Mouse (Mus musculus) CH12.LX (cell line): ENCODE data around the gene Csdc2. TPM values are rescaled to one million over a fixed set of nuclear protein-coding genes. Genes with fewer than 3 reads are reported as not detected.

Experiments used
- DNase-seq: peaks from one replicate; pipeline ENCODE4 v3.0.0-alpha.2; 2013; ENCODE audit errors: extremely low read depth
- H3K27ac ChIP-seq: 2 replicates; pipeline ENCODE4 v1.5.1; 2012; ENCODE audit warnings: low read depth, mild to moderate bottlenecking, control low read depth, moderate library complexity; ENCODE audit not compliant: insufficient read depth
- H3K27me3 ChIP-seq: replicated peaks from 2 replicates; pipeline ENCODE3; 2012; ENCODE audit warnings: inconsistent platforms
- H3K36me3 ChIP-seq, 2 experiments: replicated peaks in 1 of 2; 2 replicates each; pipeline versions ENCODE3 to v1.6.1; 2012; ENCODE audit warnings: inconsistent platforms in 1 of 2, low read length in 1 of 2, mild to moderate bottlenecking in 1 of 2, mixed read lengths in 1 of 2, moderate library complexity in 1 of 2; ENCODE audit not compliant: control insufficient read depth in 1 of 2, insufficient read depth in 1 of 2
- H3K4me1 ChIP-seq, 2 experiments: 2 replicates each; pipeline ENCODE4 v1.6.1; 2012; ENCODE audit warnings: inconsistent platforms in 1 of 2, moderate library complexity in 1 of 2; ENCODE audit not compliant: insufficient read depth in 2 of 2, control insufficient read depth in 1 of 2
- H3K4me2 ChIP-seq: 2 replicates; pipeline ENCODE4 v1.6.1; 2012; ENCODE audit warnings: low read depth, mild to moderate bottlenecking, control low read depth; ENCODE audit not compliant: poor library complexity, insufficient read depth, severe bottlenecking
- H3K4me3 ChIP-seq, 3 experiments: fragments of 150-350 bp in 1 of 3; sonication (generic) in 1 of 3; replicated peaks in 1 of 3; 2 replicates each; pipeline versions ENCODE3 to v1.5.1; 2011 to 2012; ENCODE audit warnings: low read depth in 2 of 3, low read length in 2 of 3, mild to moderate bottlenecking in 2 of 3, moderate library complexity in 2 of 3, control low read depth in 1 of 3, improper control_type of control experiment in 1 of 3, inconsistent platforms in 1 of 3, mixed read lengths in 1 of 3; ENCODE audit not compliant: poor library complexity in 1 of 3
- H3K79me2 ChIP-seq: replicated peaks from 2 replicates; pipeline ENCODE4 v1.6.1; 2012; ENCODE audit warnings: mild to moderate bottlenecking, moderate library complexity; ENCODE audit not compliant: control insufficient read depth, poor library complexity, insufficient read depth, severe bottlenecking; ENCODE audit errors: extremely low read depth
- H3K9ac ChIP-seq: 2 replicates; pipeline ENCODE4 v1.6.1; 2012; ENCODE audit warnings: low read depth, mild to moderate bottlenecking, control low read depth, moderate library complexity; ENCODE audit not compliant: insufficient read depth
- H3K9me3 ChIP-seq: replicated peaks from 2 replicates; pipeline ENCODE3; 2012; ENCODE audit warnings: low read length, inconsistent platforms, mixed read lengths
- CHD1 ChIP-seq: IDR thresholded peaks from 2 replicates; pipeline ENCODE4 v1.6.1; 2012; ENCODE audit warnings: low read depth, low read length, improper control_type of control experiment, inconsistent platforms
- CHD2 ChIP-seq: IDR thresholded peaks from 2 replicates; pipeline ENCODE4 v1.6.1; 2011; ENCODE audit warnings: low read length, improper control_type of control experiment
- CTCF ChIP-seq, 2 experiments: IDR thresholded peaks in 1 of 2; conservative IDR thresholded peaks in 1 of 2; 2 replicates each; pipeline ENCODE4 v1.5.1; 2011 to 2012; ENCODE audit warnings: low read depth in 2 of 2, low read length in 2 of 2, improper control_type of control experiment in 1 of 2, inconsistent platforms in 1 of 2, mild to moderate bottlenecking in 1 of 2, moderate library complexity in 1 of 2
- E2F4 ChIP-seq: IDR thresholded peaks from 2 replicates; pipeline ENCODE4 v1.6.1; 2011; ENCODE audit warnings: low read depth, low read length, improper control_type of control experiment; ENCODE audit not compliant: insufficient replicate concordance
- ELF1 ChIP-seq: IDR thresholded peaks from 2 replicates; pipeline ENCODE4 v1.6.1; 2014; ENCODE audit warnings: low read depth, mild to moderate bottlenecking, inconsistent platforms, low read length, improper control_type of control experiment
- EP300 ChIP-seq: IDR thresholded peaks from 2 replicates; pipeline ENCODE4 v1.6.1; 2011; ENCODE audit warnings: low read length, improper control_type of control experiment
- ETS1 ChIP-seq: conservative IDR thresholded peaks from 2 replicates; pipeline ENCODE4 v1.6.1; 2012; ENCODE audit warnings: low read depth, mild to moderate bottlenecking, inconsistent platforms, low read length, improper control_type of control experiment, moderate library complexity
- GABPA ChIP-seq: IDR thresholded peaks from 2 replicates; pipeline ENCODE4 v1.6.1; 2012; ENCODE audit warnings: low read depth, low read length, improper control_type of control experiment, inconsistent platforms; ENCODE audit not compliant: insufficient replicate concordance
- JUN ChIP-seq: IDR thresholded peaks from 2 replicates; pipeline ENCODE4 v1.6.1; 2011; ENCODE audit warnings: low read depth, mild to moderate bottlenecking, low read length, improper control_type of control experiment, moderate library complexity; ENCODE audit not compliant: insufficient read depth
- JUND ChIP-seq: conservative IDR thresholded peaks from 2 replicates; pipeline ENCODE4 v1.6.1; 2011; ENCODE audit warnings: low read depth, low read length, improper control_type of control experiment
- MAFK ChIP-seq: IDR thresholded peaks from 2 replicates; pipeline ENCODE4 v1.6.1; 2011; ENCODE audit warnings: low read length, improper control_type of control experiment; ENCODE audit not compliant: insufficient replicate concordance
- MAX ChIP-seq: IDR thresholded peaks from 2 replicates; pipeline ENCODE4 v1.6.1; 2011; ENCODE audit warnings: low read length, improper control_type of control experiment
- MAZ ChIP-seq: IDR thresholded peaks from 2 replicates; pipeline ENCODE4 v1.6.1; 2012; ENCODE audit warnings: low read depth, mild to moderate bottlenecking, inconsistent platforms, low read length, improper control_type of control experiment, moderate library complexity
- MEF2A ChIP-seq: IDR thresholded peaks from 2 replicates; pipeline ENCODE4 v1.6.1; 2014; ENCODE audit warnings: low read depth, mild to moderate bottlenecking, inconsistent platforms, low read length, improper control_type of control experiment, borderline replicate concordance
- MYC ChIP-seq: IDR thresholded peaks from 2 replicates; pipeline ENCODE4 v1.6.1; 2011; ENCODE audit warnings: low read depth, mild to moderate bottlenecking, improper control_type of control experiment, low read length
- NELFE ChIP-seq: IDR thresholded peaks from 2 replicates; pipeline ENCODE4 v1.6.1; 2011; ENCODE audit warnings: low read depth, low read length, improper control_type of control experiment
- NRF1 ChIP-seq: IDR thresholded peaks from 2 replicates; pipeline ENCODE4 v1.6.1; 2014; ENCODE audit warnings: low read depth, mild to moderate bottlenecking, inconsistent platforms, low read length, improper control_type of control experiment, moderate library complexity
- PAX5 ChIP-seq: IDR thresholded peaks from 2 replicates; pipeline ENCODE4 v1.6.1; 2012; ENCODE audit warnings: low read length, inconsistent platforms, mixed read lengths
- POLR2AphosphoS2 ChIP-seq: IDR thresholded peaks from 2 replicates; pipeline ENCODE4 v1.6.1; 2011; ENCODE audit warnings: low read depth, low read length, improper control_type of control experiment
- RAD21 ChIP-seq: IDR thresholded peaks from 2 replicates; pipeline ENCODE4 v1.6.1; 2011; ENCODE audit warnings: low read depth, mild to moderate bottlenecking, low read length, improper control_type of control experiment, moderate library complexity
- RCOR1 ChIP-seq: conservative IDR thresholded peaks from 2 replicates; pipeline ENCODE4 v1.6.1; 2012; ENCODE audit warnings: low read depth, mild to moderate bottlenecking, inconsistent platforms, low read length, improper control_type of control experiment
- SIN3A ChIP-seq: IDR thresholded peaks from 2 replicates; pipeline ENCODE4 v1.6.1; 2012; ENCODE audit warnings: low read length, improper control_type of control experiment, inconsistent platforms
- SMC3 ChIP-seq: IDR thresholded peaks from 2 replicates; pipeline ENCODE4 v1.6.1; 2011; ENCODE audit warnings: low read depth, low read length, improper control_type of control experiment
- TCF12 ChIP-seq: IDR thresholded peaks from 2 replicates; pipeline ENCODE4 v1.6.1; 2014; ENCODE audit warnings: low read depth, mild to moderate bottlenecking, inconsistent platforms, low read length, improper control_type of control experiment
- UBTF ChIP-seq: IDR thresholded peaks from 2 replicates; pipeline ENCODE4 v1.6.1; 2012; ENCODE audit warnings: low read depth, mild to moderate bottlenecking, inconsistent platforms, low read length, improper control_type of control experiment, moderate library complexity
- USF1 ChIP-seq: IDR thresholded peaks from 2 replicates; pipeline ENCODE4 v1.6.1; 2014; ENCODE audit warnings: low read depth, mild to moderate bottlenecking, inconsistent platforms, low read length, improper control_type of control experiment
- USF2 ChIP-seq: conservative IDR thresholded peaks from 2 replicates; pipeline ENCODE4 v1.6.1; 2011; ENCODE audit warnings: low read depth, low read length, improper control_type of control experiment
- ZC3H11A ChIP-seq: IDR thresholded peaks from 2 replicates; pipeline ENCODE4 v1.6.1; 2012; ENCODE audit warnings: low read depth, mild to moderate bottlenecking, inconsistent platforms, low read length, improper control_type of control experiment
- ZKSCAN1 ChIP-seq: IDR thresholded peaks from 2 replicates; pipeline ENCODE4 v1.6.1; 2012; ENCODE audit warnings: low read depth, inconsistent platforms, low read length, improper control_type of control experiment, borderline replicate concordance
- ZMIZ1 ChIP-seq: IDR thresholded peaks from 2 replicates; pipeline ENCODE4 v1.6.1; 2012; ENCODE audit warnings: low read depth, mild to moderate bottlenecking, inconsistent platforms, low read length, improper control_type of control experiment
- ZNF384 ChIP-seq: IDR thresholded peaks from 2 replicates; pipeline ENCODE4 v1.6.1; 2012; ENCODE audit warnings: low read depth, low read length, improper control_type of control experiment, inconsistent platforms
- dilution Hi-C: fragments of 300-500 bp; cut with MboI; formaldehyde crosslinking; loops from 2 replicates; pipeline ENCODE4 v1.14.3; 2020; ENCODE audit warnings: low sequenced_read_pairs; ENCODE audit not compliant: extremely low pct_unique_long_range_greater_than_20kb, extremely low pct_ligation_motif_present
- in situ Hi-C: fragments of 300-500 bp; cut with MboI; formaldehyde crosslinking; loops from 3 replicates; pipeline ENCODE4 v1.14.3; 2019; ENCODE audit warnings: low sequenced_read_pairs, low pct_ligation_motif_present, low pct_unique_long_range_greater_than_20kb, mixed read lengths
- polyA plus RNA-seq: library from polyadenylated mRNA; unstranded; fragments of >175 nt; gene quantifications from 2 replicates; pipeline ENCODE4 v1.2.1, GENCODE M21; 2012; ENCODE audit warnings: low read depth; ENCODE audit not compliant: insufficient read length
- total RNA-seq, 2 experiments: library from RNA; depleted of rRNA; stranded (reverse); fragments of 300-350 nt in 1 of 2; fragments of >200 nt in 1 of 2; gene quantifications; 2 replicates each; pipeline ENCODE4 v1.2.3; 2012 to 2014

Gene Csdc2
- total and polyA plus RNA-seq, 3 experiments: 0.08 to 0.43 TPM; not detected in 1

DNA sequence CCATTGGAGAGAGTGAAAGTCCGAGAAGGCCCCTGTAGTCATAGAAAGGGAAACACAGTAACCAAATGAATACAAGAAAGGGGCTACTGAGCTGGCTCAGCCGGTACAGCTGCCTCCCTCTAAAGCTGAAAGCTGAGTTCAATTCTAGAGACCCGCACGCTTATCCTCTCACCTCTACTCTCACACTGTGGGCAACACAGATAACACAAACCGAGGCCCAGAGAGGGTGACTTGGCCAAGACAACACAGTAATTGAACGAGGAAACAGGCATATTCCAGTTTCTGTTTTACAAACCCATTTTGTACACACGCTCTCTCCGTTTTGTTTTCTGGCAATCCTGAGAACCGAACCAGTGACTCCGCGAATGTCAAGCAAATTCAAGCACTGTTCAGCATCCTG lies 11.6 kb upstream of the Csdc2 start:
- in situ Hi-C loops: loop anchor here (25.0 kb wide), 1 partner anchor 213 kb away; no protein-coding TSS in a partner anchor

DNA sequence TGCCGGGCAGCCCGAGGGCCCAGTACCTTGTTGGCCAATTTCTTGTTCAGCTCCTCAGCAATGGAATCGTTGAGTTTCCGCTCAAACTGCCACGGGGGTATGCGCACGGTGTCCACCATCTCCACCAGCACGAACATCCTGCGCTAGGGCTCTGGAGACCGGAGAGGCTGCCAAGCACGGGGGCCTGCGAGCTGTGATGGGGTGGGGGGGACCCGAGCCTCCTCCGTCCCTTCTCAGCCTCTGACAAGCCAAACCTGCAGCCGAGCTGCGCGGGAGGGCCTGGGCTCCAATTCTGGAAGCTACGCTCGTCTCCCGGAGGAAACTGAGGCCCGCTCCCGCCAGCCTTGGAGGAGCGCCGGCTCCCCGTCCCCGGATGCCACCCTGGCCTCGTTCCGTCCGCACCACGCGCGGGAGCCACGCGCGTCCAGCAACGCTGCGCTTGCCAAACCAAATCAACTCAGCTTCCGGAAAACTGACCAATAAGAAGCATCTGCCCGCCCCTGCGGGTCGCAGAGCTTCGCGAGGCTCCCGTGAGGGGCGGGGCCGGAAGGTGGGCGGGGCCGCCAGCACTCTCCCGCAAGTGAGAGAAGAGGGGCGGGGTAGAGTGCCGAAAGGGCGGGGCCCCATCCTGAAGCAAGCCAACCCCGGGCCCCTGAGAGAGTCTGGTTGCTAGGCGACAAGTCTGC lies 10.7 kb upstream of the Csdc2 start, which contains the start of gene Polr3h:
Gene Polr3h, minus strand, starts transcription at position 481 of the 686 bp plus-strand sequence.
- no peaks in the 10 kb centered on the region for H3K27me3 ChIP-seq
- peak; percentile 97 for DNase-seq
- 0 out of 2 replicates have a peak within 1 kb of the TSS, but pooled peaks have one; percentile 20 for H3K27ac ChIP-seq
- H3K36me3 ChIP-seq: peaks cover 9 to 33% of the 10 kb centered on the region in 2 experiments
- peaks cover 22 to 60% of the 10 kb centered on the region in 2 experiments for H3K4me1 ChIP-seq
- H3K9me3 ChIP-seq: no peaks in the 10 kb centered on the region
- in situ Hi-C loops (no loop called here), dilution Hi-C loops (no loop called here)
- peak within 1 kb of the TSS; percentile 74 to 86 (median 76) for H3K4me3 ChIP-seq
- H3K79me2 ChIP-seq: peaks cover 27% of the 10 kb centered on the region
- peak within 1 kb of the TSS; percentile 57 for H3K9ac ChIP-seq
- peak within 1 kb of the TSS; percentile 85 for H3K4me2 ChIP-seq
- no peak for TF ChIP-seq GABPA
- TF ChIP-seq SIN3A: peak; percentile 85
- TF ChIP-seq ZC3H11A: no peak
- peak; percentile 33; the same call in 1 of the 2 replicates for TF ChIP-seq MEF2A
- no peak for TF ChIP-seq MAFK
- TF ChIP-seq MAX: peak; percentile 96
- TF ChIP-seq CHD1: no peak
- no peak for TF ChIP-seq EP300
- no peak for TF ChIP-seq UBTF
- TF ChIP-seq POLR2AphosphoS2: no peak
- peak; percentile 96 for TF ChIP-seq CHD2
- no peak for TF ChIP-seq ZKSCAN1
- peak; percentile 63; the same call in 1 of the 2 replicates for TF ChIP-seq MAZ
- no peak for TF ChIP-seq E2F4
- TF ChIP-seq JUND: no peak
- TF ChIP-seq USF1: no peak
- no peak for TF ChIP-seq ZNF384
- TF ChIP-seq MYC: peak; percentile 93
- TF ChIP-seq ELF1: peak; percentile 92
- peak; percentile 23; the same call in 1 of the 2 replicates for TF ChIP-seq NRF1
- no peak for TF ChIP-seq JUN
- no peak for TF ChIP-seq RCOR1
- TF ChIP-seq TCF12: peak; percentile 64; the same call in 1 of the 2 replicates

More for the DNA sequence above, 11.6 kb upstream of the Csdc2 start:
- peaks cover 9 to 41% of the 10 kb centered on the region in 2 experiments for H3K36me3 ChIP-seq
- peak overlapping the region; percentile 74 to 86 (median 76) for H3K4me3 ChIP-seq
- no peak overlapping the region for H3K27ac ChIP-seq
- H3K9me3 ChIP-seq: no peaks in the 10 kb centered on the region
- peaks cover 22 to 60% of the 10 kb centered on the region in 2 experiments for H3K4me1 ChIP-seq
- no peak for DNase-seq
- H3K27me3 ChIP-seq: no peaks in the 10 kb centered on the region
- dilution Hi-C loops: no loop called here
- TF ChIP-seq E2F4 (no peak), ZNF384 (no peak), ZMIZ1 (no peak), ZC3H11A (no peak), USF1 (no peak), MYC (no peak), ETS1 (no peak), PAX5 (no peak), EP300 (no peak), CTCF (conservative IDR thresholded peaks at IDR 0.05 in 1 of 2, IDR thresholded peaks at IDR 0.05 in 1 of 2; ENCODE audit: low read depth in 2 of 2, low read length in 2 of 2) (no peak), NELFE (no peak), RAD21 (no peak), SMC3 (no peak), JUND (no peak), ZKSCAN1 (no peak), RCOR1 (no peak), CHD2 (no peak), JUN (no peak), UBTF (no peak), USF2 (no peak)
- H3K9ac ChIP-seq: peak overlapping the region; percentile 57
- peak overlapping the region; percentile 85 for H3K4me2 ChIP-seq
- peaks cover 27% of the 10 kb centered on the region for H3K79me2 ChIP-seq
